Mouse (Mus musculus) kidney, embryonic 14.5 days (tissue): ENCODE results near the gene Pepd. TPM values are rescaled to one million over a fixed set of nuclear protein-coding genes. Genes with fewer than 3 reads are reported as not detected.

Source experiments
- ATAC-seq: fragments of 200-750 bp; cut with Nextera tagmentation; 2 replicates; pipeline ENCODE4 v1.8.0; 2017; ENCODE audit warnings: moderate number of reproducible peaks, mild to moderate bottlenecking, moderate TSS enrichment, moderate library complexity; ENCODE audit not compliant: low FRiP score, low TSS enrichment
- H3K27ac ChIP-seq: fragments of 300-500 bp; sonication (generic); 2 replicates; pipeline ENCODE4 v1.5.1; 2014; ENCODE audit warnings: low read depth, mild to moderate bottlenecking, low read length, moderate library complexity, mixed read lengths
- H3K27me3 ChIP-seq: fragments of 300-500 bp; sonication (generic); 2 replicates; pipeline ENCODE4 v1.6.1; 2014; ENCODE audit warnings: mild to moderate bottlenecking, low read length; ENCODE audit not compliant: control insufficient read depth, insufficient read depth
- H3K36me3 ChIP-seq: fragments of 300-500 bp; sonication (generic); 2 replicates; pipeline ENCODE4 v1.6.1; 2014; ENCODE audit warnings: low read length, mixed read lengths; ENCODE audit not compliant: control insufficient read depth, insufficient read depth
- H3K4me1 ChIP-seq: fragments of 300-500 bp; sonication (generic); 2 replicates; pipeline ENCODE4 v1.6.1; 2014; ENCODE audit warnings: low read length, mixed read lengths; ENCODE audit not compliant: control insufficient read depth, insufficient read depth
- H3K4me2 ChIP-seq: fragments of 300-500 bp; sonication (generic); replicated peaks from 2 replicates; pipeline ENCODE4 v1.6.1; 2014; ENCODE audit warnings: low read depth, mild to moderate bottlenecking, low read length
- H3K4me3 ChIP-seq: fragments of 300-500 bp; sonication (generic); 2 replicates; pipeline ENCODE4 v1.5.1; 2014; ENCODE audit warnings: mild to moderate bottlenecking, low read length
- H3K9ac ChIP-seq: fragments of 300-500 bp; sonication (generic); 2 replicates; pipeline ENCODE4 v1.6.1; 2014; ENCODE audit warnings: low read depth, mild to moderate bottlenecking, low read length, moderate library complexity
- H3K9me3 ChIP-seq: fragments of 300-500 bp; sonication (generic); 2 replicates; pipeline ENCODE4 v1.6.1; 2016; ENCODE audit warnings: low read length; ENCODE audit not compliant: control insufficient read depth
- WGBS: fragments of 180-500 bp; shearing (Covaris S2); extraction: QIAGEN DNeasy Blood & Tissue Kit; methylation state at CpG from one replicate; pipeline ENCODE4 v1.1.7; 2014; 5-methylcytosine and 5-hydroxymethylcytosine counted together
- polyA plus RNA-seq: library from polyadenylated mRNA; unstranded; fragments of >200 nt; fragmentation: Nextera tagmentation; extraction: Ambion mirVana; gene quantifications from 2 replicates; pipeline ENCODE4 v1.2.1, GENCODE M21; 2014

Gene Pepd
- polyA plus RNA-seq, 1 experiment from 2014 or later = 122 TPM

GRCm38 (mm10) chr7:35044719-35045118, 132.5 kb downstream of the Pepd start:
- Histone ChIP-seq H3K36me3 (peaks cover 62% of the 10 kb centered on the region), H3K9ac (no peak overlapping the region)
- no peak for ATAC-seq

DNA sequence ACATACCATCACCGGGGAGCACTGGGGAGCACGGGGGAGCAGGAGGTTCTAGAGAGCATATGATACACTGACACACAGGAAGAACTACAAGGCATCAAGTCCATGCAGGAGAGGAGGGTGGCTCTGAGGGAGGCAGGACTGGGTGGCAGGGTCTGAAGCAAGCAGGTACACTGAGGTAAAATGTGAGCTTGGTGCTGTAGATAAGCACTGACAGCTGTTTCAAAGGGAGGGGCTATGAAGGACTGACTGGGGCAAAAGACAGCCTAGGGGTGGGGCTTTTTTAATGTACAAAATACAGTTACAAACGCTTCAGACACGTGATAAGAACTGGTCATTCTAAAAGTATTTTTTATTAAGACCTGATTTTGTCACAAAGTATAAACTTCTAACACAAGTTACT, 133.9 kb downstream of the Pepd start:
- Histone ChIP-seq H3K4me1 (no peaks in the 10 kb centered on the region), H3K9ac (no peak overlapping the region), H3K4me2 (no peak overlapping the region), H3K27me3 (no peaks in the 10 kb centered on the region), H3K9me3 (no peaks in the 10 kb centered on the region), H3K4me3 (no peak overlapping the region), H3K27ac (no peak overlapping the region), H3K36me3 (peaks cover 65% of the 10 kb centered on the region)
- WGBS = 88% methylated on average over 4 of the region's 4 CpGs
- no peak for ATAC-seq

More at GRCm38 (mm10) chr7:35044719-35045118, 132.5 kb downstream of the Pepd start:
- no peaks in the 10 kb centered on the region for H3K4me1 ChIP-seq
- H3K27me3 ChIP-seq = no peaks in the 10 kb centered on the region
- no peak overlapping the region for H3K27ac ChIP-seq
- no peak overlapping the region for H3K4me3 ChIP-seq
- no peaks in the 10 kb centered on the region for H3K9me3 ChIP-seq
- WGBS = 90% methylated on average over 2 of the region's 2 CpGs
- no peak overlapping the region for H3K4me2 ChIP-seq

GRCm38 (mm10) chr7:35050540-35050939, 138.4 kb downstream of the Pepd start:
- no peaks in the 10 kb centered on the region for H3K27me3 ChIP-seq
- peaks cover 7% of the 10 kb centered on the region; the same call in 1 of the 2 replicates for H3K4me1 ChIP-seq
- no peak overlapping the region for H3K4me3 ChIP-seq
- ATAC-seq = no peak
- no peak overlapping the region for H3K27ac ChIP-seq
- no peaks in the 10 kb centered on the region for H3K9me3 ChIP-seq
- no peak overlapping the region for H3K9ac ChIP-seq
- WGBS = 95% methylated on average over 12 of the region's 12 CpGs
- H3K4me2 ChIP-seq = no peak overlapping the region
- H3K36me3 ChIP-seq = peaks cover 26% of the 10 kb centered on the region

DNA sequence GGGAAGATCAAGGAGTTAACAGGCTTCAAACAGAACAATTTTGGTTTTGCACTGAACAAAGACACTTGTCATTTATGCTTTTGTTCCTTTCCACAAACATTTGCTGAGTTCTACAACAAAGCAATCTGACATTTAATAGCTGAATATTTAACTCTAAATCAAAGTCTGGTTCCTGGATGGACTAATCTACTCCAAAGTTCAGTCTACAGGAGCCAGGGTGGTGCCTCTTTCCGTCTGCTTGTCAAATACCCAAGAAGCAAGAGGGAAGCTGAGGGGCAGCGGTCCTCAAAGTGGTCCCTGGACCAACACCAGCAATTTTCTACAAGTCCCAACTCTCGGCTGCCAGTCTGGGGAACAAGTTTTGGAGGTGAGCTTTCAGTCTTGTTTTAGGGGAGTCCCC, 141.0 kb downstream of the Pepd start:
- Histone ChIP-seq H3K9me3 (no peaks in the 10 kb centered on the region), H3K4me2 (no peak overlapping the region), H3K27me3 (no peaks in the 10 kb centered on the region), H3K4me1 (peaks cover 13% of the 10 kb centered on the region), H3K36me3 (peaks cover 13% of the 10 kb centered on the region), H3K4me3 (no peak overlapping the region), H3K9ac (no peak overlapping the region), H3K27ac (no peak overlapping the region)
- ATAC-seq = no peak
- WGBS = 94% methylated on average over 3 of the region's 3 CpGs

GRCm38 (mm10) chr7:35054286-35054685, 142.1 kb downstream of the Pepd start:
- H3K9me3 ChIP-seq = no peaks in the 10 kb centered on the region
- no peak overlapping the region for H3K27ac ChIP-seq
- ATAC-seq = no peak
- H3K4me2 ChIP-seq = no peak overlapping the region
- no peak overlapping the region for H3K4me3 ChIP-seq
- peaks cover 13% of the 10 kb centered on the region for H3K4me1 ChIP-seq
- H3K27me3 ChIP-seq = no peaks in the 10 kb centered on the region
- peaks cover 13% of the 10 kb centered on the region for H3K36me3 ChIP-seq
- 79% methylated on average over 1 of the region's 1 CpGs for WGBS
- H3K9ac ChIP-seq = no peak overlapping the region

GRCm38 (mm10) chr7:35054977-35055618, 142.9 kb downstream of the Pepd start:
- 0 out of 2 replicates have a peak, but pooled peaks cover 4% of the 10 kb centered on the region for H3K9me3 ChIP-seq
- peaks cover 13% of the 10 kb centered on the region for H3K4me1 ChIP-seq
- H3K27me3 ChIP-seq = no peaks in the 10 kb centered on the region
- H3K27ac ChIP-seq = no peak overlapping the region
- peak overlapping the region; percentile 96 for H3K4me3 ChIP-seq
- H3K4me2 ChIP-seq = peak overlapping the region; percentile 81
- 33% methylated on average over 2 of the region's 2 CpGs for WGBS
- H3K36me3 ChIP-seq = peaks cover 5% of the 10 kb centered on the region
- ATAC-seq = no peak
- peak overlapping the region; percentile 94; the same call in 1 of the 2 replicates for H3K9ac ChIP-seq

DNA sequence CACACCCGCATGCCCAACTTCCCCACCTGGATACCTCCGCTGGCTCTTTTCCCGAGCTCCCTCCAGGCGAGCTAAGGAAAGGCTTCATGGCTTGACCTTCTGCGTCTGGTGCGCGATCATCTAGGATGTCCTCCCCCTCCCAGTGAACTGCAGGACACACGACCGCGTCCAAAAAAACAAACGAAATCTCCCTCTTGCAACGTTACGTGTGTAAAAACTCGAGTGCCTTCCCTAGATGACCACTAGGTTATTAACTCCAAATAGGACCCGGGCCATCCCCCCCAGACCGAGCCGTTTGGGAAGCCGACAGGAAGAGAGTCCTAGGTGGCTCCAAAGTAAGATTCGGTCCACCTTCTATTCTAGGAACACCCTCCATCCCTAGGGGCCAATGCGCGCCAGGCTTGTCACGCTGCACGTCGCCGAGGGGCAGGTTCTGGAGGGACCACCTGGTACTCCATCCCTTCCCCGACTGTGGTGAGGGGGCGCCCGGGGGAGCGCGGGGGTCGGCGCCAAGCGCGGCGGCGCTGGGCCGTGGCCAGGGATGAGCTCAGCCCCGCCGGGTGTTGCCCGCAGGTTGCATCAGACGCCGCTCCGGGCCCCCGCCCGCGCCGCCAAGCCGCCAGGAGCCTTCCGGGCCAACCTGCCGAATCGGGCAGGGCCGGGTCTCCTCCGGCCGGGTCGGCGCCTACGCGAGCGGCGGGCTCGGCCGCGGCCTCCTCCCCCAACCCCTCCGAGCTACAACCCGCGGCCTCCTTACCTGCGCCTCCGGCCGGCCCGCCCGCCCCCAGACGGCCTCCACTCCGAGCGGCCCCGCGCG, 143.6 kb downstream of the Pepd start:
- Histone ChIP-seq H3K27ac (peak overlapping the region; percentile 64; the same call in 1 of the 2 replicates), H3K4me1 (peaks cover 13% of the 10 kb centered on the region), H3K27me3 (no peaks in the 10 kb centered on the region), H3K9ac (peak overlapping the region; percentile 94), H3K9me3 (0 out of 2 replicates have a peak, but pooled peaks cover 4% of the 10 kb centered on the region), H3K4me3 (peak overlapping the region; percentile 96), H3K36me3 (no peaks in the 10 kb centered on the region; the same call in 1 of the 2 replicates), H3K4me2 (peak overlapping the region; percentile 81)
- ATAC-seq = peak; percentile 88
- 2% methylated on average over 67 of the region's 77 CpGs for WGBS

GRCm38 (mm10) chr7:35056436-35056864, 144.3 kb downstream of the Pepd start, which contains the start of gene Cebpg:
Cebpg (minus strand) TSS chr7:35056573.
- 0 out of 2 replicates have a peak, but pooled peaks cover 4% of the 10 kb centered on the region for H3K9me3 ChIP-seq
- peaks cover 13% of the 10 kb centered on the region for H3K4me1 ChIP-seq
- H3K9ac ChIP-seq = peak within 1 kb of the TSS; percentile 94
- H3K27me3 ChIP-seq = no peaks in the 10 kb centered on the region
- no peaks in the 10 kb centered on the region for H3K36me3 ChIP-seq
- H3K4me2 ChIP-seq = peak within 1 kb of the TSS; percentile 86
- H3K27ac ChIP-seq = peak within 1 kb of the TSS; percentile 64; the same call in 1 of the 2 replicates
- WGBS = 0% methylated on average over 33 of the region's 53 CpGs
- peak; percentile 98 for ATAC-seq
- peak within 1 kb of the TSS; percentile 96 for H3K4me3 ChIP-seq
